Mouse (Mus musculus) heart, postnatal 14 days (tissue): ENCODE measurements at regions not wholly inside any gene's neighbourhood (a gene's known extent, or its start where the extent isn't known, plus 50 kb on each side); places are given as distances from the start of the nearest gene placed in this dataset.
A peak's percentile ranks its signal among the peaks of the same experiment; 100 is the strongest.

Experiments
- DNase-seq, 2 experiments: peaks; one replicate each; pipeline ENCODE4 v3.0.0; 2021 to 2022
- intact Hi-C: fragments of 180-260 bp; cut with DNase I; formaldehyde crosslinking; loops from one replicate; pipeline ENCODE4 v1.15.1; 2025

DNA sequence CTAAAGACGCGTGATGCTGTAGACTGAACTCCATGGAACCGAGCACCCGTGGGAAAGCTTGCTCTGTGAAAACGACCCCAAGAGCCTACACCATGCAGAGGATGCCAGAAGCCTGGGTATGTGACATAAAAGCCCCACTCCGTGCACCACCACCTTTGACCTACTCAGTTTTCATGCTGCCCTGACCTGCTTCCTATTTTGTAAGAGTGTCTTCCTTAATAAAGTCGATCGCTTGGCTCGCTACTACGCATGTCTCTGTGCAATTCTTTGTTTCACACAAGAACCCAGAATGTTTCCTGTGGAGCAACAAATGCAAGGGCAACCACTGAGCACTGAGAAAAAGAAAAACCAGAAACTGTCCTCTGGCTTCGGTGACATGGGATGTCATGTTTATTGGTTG, 60.5 kb downstream of the Sec61b start:
- intact Hi-C loops: no loop called here
- no peak for DNase-seq

DNA sequence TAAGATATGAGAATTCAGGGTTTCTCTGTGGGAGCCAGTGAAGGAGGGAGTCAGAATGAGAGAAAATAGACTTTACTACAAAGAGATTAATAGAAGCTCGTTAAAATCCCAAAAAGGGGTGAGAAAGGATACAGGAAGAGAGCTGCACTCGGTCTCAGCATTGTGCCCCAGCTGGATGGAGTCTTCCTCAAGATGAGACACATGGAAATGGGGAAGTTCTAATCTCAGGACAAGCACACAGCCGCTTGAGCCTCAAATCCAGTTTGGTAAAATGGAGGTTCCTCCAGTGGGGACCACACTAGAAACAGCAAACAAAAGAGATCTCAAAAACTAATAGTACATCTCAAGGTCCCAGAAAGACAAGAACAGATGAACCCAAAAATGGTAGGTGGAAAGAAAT, 93.2 kb downstream of the Sec61b start:
- intact Hi-C loops: no loop called here
- DNase-seq: no peak

DNA sequence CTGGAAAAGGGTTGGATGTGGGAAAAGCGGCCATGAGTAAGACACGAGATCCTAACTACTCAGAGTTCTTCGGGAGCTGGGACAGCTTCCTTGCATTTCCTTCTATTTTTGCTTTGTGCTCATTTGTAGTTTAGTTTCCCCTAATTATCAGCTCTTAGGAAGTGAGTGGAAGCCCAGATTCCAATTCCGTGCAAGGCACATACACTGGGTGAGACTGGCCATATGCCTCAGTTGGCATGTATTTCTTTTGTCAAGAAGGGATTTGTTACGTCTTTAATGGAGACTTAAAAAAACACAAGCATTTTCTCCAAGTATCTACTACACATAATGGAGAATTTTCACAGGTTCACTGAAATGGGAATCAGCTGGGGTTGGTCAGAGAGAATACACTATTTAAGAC, 96.4 kb downstream of the Sec61b start:
- no peak for DNase-seq
- intact Hi-C loops: no loop called here

DNA sequence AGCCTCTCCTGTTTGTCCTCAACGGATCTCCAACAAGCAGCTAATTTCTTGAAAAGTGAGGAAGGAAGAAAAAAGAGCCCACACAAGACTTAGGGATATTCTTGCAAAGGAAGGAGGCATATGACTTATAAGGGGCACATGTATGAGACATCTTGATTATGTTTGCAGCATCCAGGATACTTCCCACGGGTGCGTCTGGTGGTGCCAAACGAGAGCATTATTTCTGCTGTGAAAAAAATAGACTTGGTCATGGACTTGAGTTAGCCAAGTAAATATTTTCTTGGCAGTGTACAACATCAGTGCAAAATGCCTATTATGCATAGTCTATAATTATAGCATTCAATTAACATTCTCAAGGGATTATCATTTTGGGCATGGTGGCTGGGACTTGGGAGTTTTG, 101.6 kb downstream of the Sec61b start:
- DNase-seq: no peak
- intact Hi-C loops: loop anchor here (5.0 kb wide), 1 partner anchor 471 kb away; the partner anchor contains the start of gene Nr4a3

DNA sequence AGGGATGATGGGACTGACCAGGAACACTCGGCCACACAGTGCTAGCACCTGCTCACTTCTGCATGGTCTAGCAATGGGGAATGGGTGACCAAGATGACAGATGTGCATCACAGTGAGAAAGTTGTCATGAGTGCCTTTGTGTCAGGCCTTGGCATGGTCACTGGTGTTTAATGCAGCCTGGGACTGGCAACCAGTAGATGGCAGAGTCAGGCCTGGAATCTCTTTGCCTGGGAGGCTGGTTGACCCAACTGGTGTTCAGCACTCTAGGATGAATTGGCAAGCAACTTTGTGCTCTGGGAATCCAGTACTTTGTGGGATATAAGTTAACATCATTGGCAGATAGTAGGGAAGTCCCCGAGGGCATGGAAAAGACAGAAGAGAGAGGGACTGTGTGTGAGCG, 103.0 kb downstream of the Sec61b start:
- DNase-seq: peak; percentile 41 to 60
- intact Hi-C loops: loop anchor here (5.0 kb wide), 1 partner anchor 470 kb away; the partner anchor contains the start of gene Nr4a3

DNA sequence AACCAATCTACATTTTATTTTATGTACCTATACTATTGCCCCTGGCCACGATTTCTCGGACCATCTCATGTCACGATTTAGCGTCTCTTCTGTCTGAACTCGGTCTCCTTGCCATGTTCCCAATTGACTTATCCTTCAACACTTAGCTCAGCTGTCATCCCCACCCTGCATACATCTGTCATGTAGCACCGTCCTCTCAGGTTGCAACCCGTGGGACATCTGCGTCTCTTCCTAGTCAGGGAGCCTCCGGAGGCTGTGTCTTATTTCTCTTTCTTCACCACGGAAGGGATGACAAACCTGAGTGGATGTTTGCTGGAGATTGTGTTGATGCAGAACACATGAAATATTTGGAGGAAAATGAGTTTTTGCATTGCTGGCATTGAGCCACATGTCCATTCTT, 104.2 kb downstream of the Sec61b start:
- intact Hi-C loops: loop anchor here (5.0 kb wide), 1 partner anchor 469 kb away; the partner anchor contains the start of gene Nr4a3
- DNase-seq: no peak

DNA sequence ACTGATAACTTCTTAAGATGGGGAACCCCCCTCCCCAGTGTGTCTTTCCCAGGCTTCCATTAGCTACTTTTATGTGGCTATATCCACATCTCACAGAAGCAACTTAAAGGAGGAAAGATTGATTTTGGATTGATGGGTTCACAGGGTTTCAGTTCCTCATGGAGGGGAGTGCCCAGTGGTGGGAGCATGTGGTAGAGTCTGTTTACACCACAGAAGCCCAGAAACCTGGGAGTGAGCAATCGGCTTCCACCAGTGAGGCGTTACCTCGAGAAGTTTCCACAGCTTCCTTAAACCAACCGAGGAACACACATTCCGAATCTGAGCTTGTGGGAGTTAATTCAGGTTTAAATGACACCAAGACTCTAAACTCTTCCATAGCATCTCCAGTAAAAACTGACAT, 106.1 kb downstream of the Sec61b start:
- DNase-seq: no peak
- intact Hi-C loops: loop anchor here (10.0 kb wide), 1 partner anchor 224 kb away; no protein-coding TSS in a partner anchor

DNA sequence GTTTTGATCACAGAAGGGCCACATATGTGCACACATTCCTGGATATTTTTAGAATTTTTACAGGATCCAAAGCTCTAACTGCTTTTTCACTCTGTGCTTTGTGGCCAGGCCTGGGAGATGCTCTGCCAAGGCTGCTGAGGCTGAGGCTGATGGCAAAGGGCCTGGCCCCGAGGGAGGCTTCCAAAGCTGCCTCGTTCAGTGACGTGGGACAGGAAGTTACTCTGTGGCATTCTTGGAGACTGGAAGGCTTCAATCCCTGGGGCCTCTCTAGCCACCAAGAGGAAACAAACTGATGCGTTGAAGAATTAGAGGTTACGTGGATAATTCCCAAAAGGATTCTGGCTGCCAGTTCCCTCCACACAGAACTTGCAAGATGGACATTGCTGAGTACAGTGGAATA, 112.8 kb downstream of the Sec61b start:
- intact Hi-C loops: loop anchor here (10.0 kb wide), 1 partner anchor 218 kb away; no protein-coding TSS in a partner anchor

DNA sequence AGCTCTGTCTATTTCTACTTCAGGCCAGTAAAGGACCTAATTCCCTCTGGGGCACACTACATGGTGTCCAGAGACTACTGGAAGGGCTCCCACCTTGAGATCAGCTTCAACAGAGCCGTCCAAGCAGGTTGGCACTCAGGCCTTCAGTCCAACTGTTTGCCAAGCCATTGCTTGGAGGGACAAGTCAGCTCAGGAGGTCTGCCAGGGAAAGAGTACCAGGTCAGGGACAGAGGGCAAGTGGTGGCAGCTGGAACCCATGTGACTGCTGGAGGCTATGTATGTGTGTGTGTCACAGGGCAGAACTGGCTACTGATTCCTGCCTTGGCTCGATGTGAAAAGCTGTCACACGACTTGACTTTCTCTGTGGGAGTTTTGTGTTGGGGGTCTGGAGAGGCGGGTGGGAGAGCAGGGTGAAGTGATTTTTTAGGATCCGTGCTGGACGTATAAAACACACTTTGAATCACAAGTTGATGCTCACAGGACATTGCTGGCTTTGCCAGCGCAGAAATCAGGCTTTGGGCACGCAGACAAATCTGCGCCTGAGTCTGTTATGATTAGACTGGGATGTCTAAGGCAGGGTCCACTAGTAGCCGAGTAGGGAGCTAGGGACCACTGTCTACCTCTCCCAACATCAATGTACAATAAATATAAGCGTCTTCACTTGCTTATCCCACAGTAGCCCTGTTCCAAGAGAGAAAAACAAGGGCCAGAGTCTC, 118.0 kb downstream of the Sec61b start:
- intact Hi-C loops: loop anchor here (5.0 kb wide), 1 partner anchor 450 kb away; no protein-coding TSS in a partner anchor
- peak; percentile 29 to 35 for DNase-seq

More for the DNA sequence above, 112.8 kb downstream of the Sec61b start:
- peak; percentile 61 to 66 for DNase-seq

DNA sequence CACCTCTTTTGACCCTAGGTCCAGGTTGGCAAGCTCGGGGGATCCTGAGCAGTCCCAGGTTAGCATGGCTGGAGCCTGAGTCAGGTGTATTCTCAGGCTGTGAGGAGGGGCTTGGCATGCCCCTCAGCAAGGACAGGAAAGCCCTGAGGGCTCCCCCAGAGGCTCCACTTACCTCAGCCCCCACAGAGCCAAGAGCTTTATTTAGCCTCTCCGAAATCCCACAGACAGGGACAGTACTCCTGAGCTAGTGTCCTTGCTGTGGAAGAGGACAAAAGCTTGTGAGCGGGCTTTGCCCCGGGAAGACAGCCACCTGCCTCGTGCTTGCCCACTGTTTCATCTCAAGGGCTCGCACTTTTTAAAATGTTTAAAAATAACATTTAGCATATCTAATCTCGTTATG, 118.7 kb downstream of the Sec61b start:
- peak; percentile 32 to 35 for DNase-seq
- intact Hi-C loops: loop anchor here (5.0 kb wide), 1 partner anchor 449 kb away; no protein-coding TSS in a partner anchor

DNA sequence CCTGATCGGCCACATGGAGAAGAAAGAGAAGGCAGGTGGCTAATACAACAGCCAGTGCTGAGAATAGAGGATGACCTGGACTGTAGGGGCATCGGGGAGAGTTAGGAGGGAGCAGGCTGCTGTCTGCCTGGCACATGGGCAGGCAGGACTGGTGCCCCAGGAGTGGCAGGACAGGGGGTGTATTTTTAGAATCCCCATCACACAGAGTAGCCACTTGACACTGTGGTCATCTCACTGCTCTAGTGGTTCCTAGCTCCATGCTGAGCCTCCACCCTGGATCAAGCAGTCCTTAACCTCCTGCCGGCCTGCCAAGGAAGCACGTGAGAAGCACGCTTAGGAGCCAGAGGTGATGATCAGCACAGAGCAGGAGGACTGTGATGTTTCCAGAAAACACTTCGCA, 119.7 kb downstream of the Sec61b start:
- peak; percentile 44 to 45 for DNase-seq
- intact Hi-C loops: loop anchor here (5.0 kb wide), 1 partner anchor 448 kb away; no protein-coding TSS in a partner anchor

DNA sequence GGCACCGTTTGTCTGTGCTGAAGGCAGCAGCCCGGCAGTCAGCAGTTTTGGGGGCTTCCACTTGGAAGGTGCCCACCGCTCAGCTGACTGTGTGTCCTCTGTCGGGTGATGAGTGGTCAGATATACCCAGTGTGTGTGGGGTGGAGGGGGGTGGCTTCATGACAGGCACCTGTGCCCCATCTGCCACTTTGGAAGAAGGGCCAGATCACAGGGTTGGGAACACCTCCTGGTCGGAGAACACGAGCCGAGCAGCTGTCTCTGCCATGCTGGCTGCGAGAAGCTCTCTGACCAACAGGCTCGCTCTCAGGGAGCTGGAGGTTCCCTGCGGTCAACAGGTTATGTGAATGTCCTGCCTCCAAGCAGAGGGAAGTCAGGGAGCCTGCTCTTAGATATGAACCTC, 121.4 kb downstream of the Sec61b start:
- no peak for DNase-seq
- intact Hi-C loops: no loop called here

DNA sequence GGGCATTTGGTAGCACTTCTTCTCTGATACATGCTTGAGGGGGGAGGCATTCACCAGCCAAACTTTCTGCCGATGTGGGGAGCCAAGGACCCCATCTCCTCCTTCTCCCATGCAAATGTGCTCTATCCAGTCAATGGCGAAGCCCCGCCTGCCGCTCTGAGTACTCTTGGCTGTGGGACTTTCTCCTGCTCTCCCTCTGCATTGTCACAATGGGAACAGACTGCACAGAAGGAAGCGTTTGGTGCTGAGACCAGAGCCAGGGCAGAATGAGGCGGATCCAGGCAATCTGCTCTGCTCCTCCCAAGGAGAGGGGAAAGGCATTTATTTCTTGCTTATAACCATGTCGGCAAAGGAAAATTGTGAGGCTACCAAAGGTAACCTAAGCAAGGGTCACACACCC, 123.1 kb downstream of the Sec61b start:
- intact Hi-C loops: no loop called here
- DNase-seq: no peak

DNA sequence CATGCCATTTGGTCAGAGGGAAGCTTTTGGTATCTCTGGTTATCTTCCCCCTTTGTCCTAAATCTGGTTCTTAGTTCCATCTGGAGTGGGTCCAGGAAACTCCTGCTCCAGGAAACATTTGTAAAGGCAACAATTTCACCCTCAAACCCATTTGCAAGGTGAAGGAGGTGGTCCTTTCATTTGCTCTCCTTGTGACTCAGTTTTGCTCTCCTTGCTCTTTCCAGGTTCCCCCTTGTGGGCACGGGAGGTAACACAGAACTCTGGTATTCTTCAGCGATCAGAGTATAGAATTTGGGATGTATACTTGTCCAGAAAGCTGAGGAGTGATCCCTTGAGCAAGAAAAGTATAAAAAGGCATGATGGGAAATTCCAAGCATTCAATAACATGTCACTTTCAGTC, 123.8 kb downstream of the Sec61b start:
- peak in 1 of 2 experiments; percentile 43 for DNase-seq
- intact Hi-C loops: no loop called here

DNA sequence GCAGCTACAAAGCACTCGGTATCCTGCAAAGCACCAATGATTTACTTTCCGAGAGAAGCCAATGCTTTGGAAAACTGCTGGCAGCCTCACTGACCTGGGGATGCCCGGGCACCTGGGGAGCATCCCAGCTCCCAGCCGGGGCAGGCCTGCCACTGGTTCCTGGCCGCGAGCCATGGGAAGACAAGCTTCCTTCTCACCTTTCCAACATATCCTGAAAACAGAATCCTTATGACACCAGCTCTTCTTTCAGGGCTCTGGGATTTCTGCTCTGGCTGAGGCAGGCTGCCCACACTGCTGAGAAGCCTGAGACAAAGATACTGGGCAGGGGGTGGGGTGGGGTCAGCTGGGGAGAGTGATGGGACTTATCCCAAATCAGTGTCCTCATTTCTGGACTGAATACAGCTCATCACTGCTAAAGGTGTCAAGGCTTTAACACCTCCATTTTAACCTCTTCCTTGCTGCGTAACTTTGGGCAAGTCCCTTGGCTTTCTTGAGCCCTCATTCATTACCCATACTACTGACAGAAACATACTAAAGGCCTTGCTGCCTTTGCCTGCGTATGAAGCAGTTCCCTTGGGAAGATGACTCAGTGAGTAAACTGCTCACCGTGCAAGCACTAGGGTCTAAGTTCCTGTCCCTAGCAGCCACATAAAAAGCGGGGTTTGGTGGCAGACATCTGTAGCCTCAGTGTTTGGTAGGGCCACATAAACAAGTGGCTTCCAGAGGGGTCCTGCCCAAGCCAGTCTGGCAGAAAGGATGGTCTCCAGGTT, 127.0 kb downstream of the Sec61b start:
- intact Hi-C loops: no loop called here

DNA sequence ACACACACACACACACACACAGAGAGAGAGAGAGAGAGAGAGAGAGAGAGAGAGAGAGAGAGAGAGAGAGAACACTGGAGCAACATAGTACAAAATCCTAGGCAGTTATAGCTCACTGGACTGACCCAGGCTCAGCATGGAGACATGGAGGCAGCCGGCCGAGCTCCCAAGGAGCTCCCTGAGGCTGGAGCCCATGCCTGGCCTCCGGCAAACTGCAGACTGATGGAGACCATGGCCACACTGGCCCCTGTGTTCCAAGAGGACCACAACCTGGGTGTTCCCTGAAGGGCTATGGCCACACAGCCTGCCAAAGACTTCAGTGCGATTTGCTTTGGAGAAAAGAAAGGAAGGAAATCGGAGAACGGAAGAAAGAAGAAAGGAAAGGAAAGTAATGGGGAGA, 128.9 kb downstream of the Sec61b start:
- intact Hi-C loops: no loop called here
- peak in 1 of 2 experiments; percentile 39 for DNase-seq

More for the DNA sequence above, 127.0 kb downstream of the Sec61b start:
- DNase-seq: no peak

DNA sequence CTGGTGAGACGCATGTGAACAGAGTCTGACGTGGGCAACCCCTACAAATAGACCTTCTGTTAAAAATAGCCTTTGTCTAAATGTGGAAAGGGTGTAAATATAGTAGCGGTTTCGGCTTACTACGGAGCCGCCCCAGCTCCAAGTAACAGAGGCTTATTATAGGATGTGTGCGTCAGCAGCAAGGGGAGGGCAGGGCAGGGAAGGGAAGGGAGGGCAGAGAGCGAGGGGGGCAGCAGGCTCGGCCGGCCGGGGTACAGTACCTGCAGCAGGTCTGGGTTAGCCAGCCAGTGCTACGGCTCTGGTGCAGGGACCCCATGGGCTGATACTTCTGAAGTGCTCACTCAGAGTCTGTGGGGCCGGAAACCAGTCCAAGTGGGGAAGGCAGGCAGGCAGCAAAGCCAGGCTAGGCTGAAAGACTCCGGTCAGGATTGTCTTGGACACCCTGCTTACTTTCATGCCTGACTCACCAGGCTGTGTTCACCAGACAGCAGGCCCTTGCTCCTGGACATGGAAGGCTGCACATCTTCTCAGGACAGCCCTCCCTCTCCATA, 129.5 kb downstream of the Sec61b start:
- intact Hi-C loops: no loop called here
- DNase-seq: peak; percentile 56 to 58

DNA sequence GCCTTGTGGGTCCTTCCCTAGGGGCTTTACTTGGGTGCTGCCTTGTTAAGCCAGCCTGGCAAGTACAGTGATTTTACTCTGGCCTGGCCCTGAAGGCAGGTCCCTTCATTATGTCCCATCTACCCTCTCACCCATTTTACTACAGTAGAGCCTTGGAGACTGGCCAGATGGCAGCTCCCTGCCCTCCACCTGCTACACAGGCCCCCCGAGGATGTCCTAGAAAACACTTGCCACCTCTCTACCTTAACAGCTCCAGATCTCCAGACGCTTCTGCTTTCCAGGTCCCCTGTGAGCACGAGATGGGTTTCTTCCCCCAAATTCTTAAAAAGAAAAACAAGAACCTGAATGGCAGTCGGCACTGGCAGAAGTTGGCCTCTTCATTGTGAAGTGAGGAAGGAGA, 131.2 kb downstream of the Sec61b start:
- no peak for DNase-seq
- intact Hi-C loops: no loop called here

DNA sequence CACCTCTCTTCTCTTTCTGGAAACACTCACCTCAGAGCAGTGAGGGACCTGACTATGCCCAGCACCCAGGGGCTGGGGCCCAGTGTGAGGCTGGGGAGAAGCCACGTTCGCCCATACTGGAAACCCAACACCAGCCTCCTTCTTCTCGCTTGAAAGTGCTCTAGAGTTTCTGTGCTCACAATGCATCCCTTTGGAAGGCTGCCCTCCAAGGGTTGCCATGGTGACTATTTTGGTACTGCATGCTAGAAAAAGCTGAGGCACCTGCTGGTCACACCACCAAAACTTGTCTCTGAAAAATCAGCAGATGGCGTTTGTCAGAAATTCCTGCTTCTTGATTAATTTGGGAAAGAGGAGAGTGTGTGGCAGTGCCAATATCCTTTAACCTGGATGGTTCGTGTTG, 134.2 kb downstream of the Sec61b start:
- intact Hi-C loops: no loop called here
- no peak for DNase-seq

DNA sequence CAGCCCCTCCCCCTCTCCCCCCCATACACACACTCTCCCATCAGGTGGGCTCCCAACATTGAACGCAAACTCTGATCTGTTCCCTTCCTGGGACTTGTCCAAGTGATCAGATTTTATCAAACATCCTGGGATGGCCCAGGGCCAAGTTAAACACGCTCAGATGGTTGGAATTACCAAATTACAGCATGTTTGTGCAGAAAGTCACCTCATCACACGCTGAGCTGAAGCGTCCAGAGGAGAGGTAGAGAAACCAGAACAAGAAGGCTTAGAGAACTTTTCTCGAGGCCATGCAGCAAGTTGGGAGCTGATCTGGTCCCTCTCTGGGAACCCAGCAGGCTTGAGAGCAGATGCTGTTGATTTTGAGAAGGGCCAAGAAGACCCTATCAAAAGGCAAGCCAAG, 136.5 kb downstream of the Sec61b start:
- intact Hi-C loops: no loop called here
- DNase-seq: no peak

DNA sequence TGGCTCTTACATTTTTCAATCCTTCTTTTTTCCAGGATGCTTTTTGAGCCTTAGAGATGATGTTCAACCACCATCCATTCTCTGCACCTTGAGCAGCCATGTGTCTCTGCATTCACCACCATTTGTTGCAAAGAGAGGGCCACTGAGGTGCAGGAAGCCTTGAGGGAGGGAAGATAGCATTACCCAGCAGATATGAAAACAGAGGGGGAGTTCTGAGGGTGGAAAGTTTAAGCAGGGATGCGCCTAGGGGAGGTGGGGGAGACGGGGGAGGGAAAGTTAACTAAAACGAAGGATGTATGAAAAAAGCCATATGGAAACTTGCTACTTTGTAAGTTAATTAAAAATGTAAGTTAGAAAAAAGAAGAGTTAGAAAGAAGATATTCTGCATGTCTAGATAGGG, 142.1 kb downstream of the Sec61b start:
- DNase-seq: no peak
- intact Hi-C loops: no loop called here
